Mouse (Mus musculus) layer of hippocampus, adult 2 months (tissue): ENCODE data around the gene Ankrd55. TPM values are rescaled to one million over a fixed set of nuclear protein-coding genes. Genes with fewer than 3 reads are reported as not detected.

Source experiments
- DNase-seq, 2 experiments: peaks; one replicate each; pipeline ENCODE4 v3.0.0; 2022; ENCODE audit warnings: low spot score in 2 of 2
- H3K27ac ChIP-seq: fragments of 200-600 bp; 2 replicates; pipeline ENCODE4 v1.8.1; 2022
- H3K4me3 ChIP-seq: fragments of 200-600 bp; 2 replicates; pipeline ENCODE4 v1.8.1; 2022; ENCODE audit warnings: mild to moderate bottlenecking
- CTCF ChIP-seq: fragments of 200-600 bp; conservative IDR thresholded peaks from 2 replicates; pipeline ENCODE4 v1.8.1; 2022; ENCODE audit warnings: antibody characterized with exemption, mild to moderate bottlenecking, moderate library complexity
- total RNA-seq, 2 experiments: library from RNA; stranded (reverse); gene quantifications; 2 replicates each; pipeline ENCODE4 v1.2.3; 2021

Gene Ankrd55
- total RNA-seq, 2 experiments from 2014 or later, result 2.5 to 3.4 TPM

- Histone ChIP-seq H3K4me3 (no peak overlapping the region), H3K27ac (no peak overlapping the region)
- DNase-seq, result no peak
- TF ChIP-seq CTCF, result no peak
Observed at GRCm38 (mm10) chr13:112354109-112354867, 66.0 kb downstream of the Ankrd55 start.

DNA sequence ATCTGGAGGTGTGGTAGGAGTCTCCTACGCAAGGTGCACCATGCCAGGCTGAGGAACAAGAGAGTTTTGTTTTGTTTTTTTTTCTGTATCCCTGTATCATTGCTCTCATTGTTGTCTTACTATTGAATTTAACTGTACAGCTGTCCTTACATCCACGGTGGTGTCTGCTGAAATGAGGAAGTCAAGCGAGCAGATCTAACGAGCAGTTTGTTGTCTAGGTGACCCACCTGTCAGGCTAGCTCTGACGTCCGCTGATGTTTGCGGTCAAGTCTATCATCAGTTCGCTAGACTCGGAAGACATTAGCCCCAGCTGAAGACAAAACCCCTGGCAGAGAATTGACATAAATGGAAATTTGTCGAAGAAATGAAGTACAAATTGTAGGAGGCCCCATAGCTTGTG is 66.7 kb downstream of the Ankrd55 start:
- no peak overlapping the region for H3K27ac ChIP-seq
- H3K4me3 ChIP-seq, result no peak overlapping the region
- no peak for TF ChIP-seq CTCF
- no peak for DNase-seq

DNA sequence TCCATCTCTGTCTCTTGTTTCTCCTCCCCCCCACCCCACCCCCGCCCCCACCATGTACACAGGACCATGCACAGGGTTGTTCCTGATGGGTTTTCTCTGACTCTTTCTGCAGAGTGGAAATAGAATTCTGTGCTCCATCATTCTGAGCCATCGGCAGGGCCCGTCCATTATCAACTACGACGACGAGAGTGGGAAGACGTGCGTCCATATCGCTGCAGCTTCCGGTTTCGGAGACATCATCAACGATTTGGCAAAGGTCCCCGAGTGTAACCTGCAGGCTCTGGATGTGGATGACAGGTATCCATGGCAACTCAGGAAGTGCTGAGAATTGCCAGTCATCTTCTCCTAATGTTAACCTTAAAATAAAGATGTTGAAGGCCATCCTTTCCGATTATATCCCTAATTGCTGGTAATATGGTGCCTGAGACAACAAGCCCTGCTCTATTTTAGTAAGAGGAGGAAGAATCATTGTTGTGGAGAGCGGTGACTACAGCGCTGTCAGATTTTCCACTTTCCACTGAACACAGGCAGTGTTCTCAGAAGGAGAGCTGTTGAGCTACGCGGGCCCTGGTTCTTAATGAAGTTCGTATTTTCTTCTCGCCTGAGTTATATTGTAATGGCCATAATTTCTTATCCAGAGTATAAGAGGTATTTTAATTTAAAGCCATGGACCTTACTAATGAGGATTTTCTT is 67.7 kb downstream of the Ankrd55 start:
- no peak for TF ChIP-seq CTCF
- Histone ChIP-seq H3K27ac (no peak overlapping the region), H3K4me3 (no peak overlapping the region)
- no peak for DNase-seq

DNA sequence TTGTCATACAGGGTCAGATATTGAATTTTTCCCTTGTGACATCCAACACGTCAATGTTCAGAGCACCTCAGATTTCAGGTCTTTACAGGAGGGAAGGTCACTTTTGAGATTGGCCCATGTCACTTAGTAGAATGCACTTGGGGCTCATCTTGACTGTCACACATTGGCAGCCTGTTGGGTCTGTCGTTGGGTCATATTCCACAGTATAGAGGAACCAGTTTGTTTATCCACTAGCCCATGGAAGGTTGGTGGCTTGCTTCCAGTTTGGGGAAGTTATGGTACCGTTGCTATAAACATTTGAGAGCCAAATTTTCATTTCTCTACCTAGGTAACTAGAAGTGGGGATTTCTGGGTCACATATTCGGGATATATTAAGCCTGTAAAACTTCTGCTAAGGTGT is 73.3 kb downstream of the Ankrd55 start:
- no peak for TF ChIP-seq CTCF
- no peak overlapping the region for H3K27ac ChIP-seq
- no peak overlapping the region for H3K4me3 ChIP-seq
- DNase-seq, result no peak

GRCm38 (mm10) chr13:112363218-112363617 is 75.0 kb downstream of the Ankrd55 start:
- DNase-seq, result no peak
- Histone ChIP-seq H3K27ac (no peak overlapping the region), H3K4me3 (no peak overlapping the region)
- TF ChIP-seq CTCF, result no peak

DNA sequence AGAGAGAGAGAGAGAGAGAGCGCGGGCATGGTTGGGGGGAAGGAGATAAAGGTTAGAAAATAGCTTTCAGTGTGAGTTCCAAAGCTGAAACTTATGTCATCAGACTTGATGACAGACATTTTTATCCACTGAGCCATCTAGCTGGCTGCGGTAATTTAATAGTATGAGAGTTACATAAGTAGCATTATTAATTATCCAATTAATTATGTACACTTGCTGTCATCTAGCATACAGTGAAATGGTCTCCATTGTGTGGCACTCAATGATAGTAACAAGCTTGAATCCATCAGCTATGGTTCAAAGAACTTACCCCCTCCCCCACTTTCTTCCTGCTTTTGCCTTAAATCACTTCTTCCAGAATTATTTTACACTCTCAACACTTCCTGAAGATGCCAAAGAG is 75.5 kb downstream of the Ankrd55 start:
- no peak for DNase-seq
- Histone ChIP-seq H3K4me3 (no peak overlapping the region), H3K27ac (no peak overlapping the region)
- no peak for TF ChIP-seq CTCF

DNA sequence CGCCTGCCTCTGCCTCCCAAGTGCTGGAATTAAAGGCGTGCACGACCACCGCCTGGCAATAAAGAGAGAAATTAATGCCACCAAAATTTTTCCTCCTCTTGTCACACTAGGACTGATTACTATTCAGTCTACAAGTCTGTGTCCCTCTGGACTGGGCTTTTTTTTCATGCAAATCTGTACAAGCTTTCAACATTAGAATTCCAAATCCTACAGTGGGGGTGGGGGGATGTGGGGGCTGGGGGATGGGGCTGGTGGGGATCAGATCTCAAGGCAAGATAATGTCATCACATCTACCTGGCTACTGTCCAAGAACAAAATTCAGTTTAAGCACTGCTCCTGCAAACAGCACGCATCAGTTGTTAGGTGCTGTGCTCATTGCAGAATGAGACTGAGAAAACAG is 76.4 kb downstream of the Ankrd55 start:
- Histone ChIP-seq H3K4me3 (no peak overlapping the region), H3K27ac (no peak overlapping the region)
- DNase-seq, result no peak
- no peak for TF ChIP-seq CTCF

GRCm38 (mm10) chr13:112365303-112365702 is 77.1 kb downstream of the Ankrd55 start:
- no peak for DNase-seq
- Histone ChIP-seq H3K4me3 (no peak overlapping the region), H3K27ac (no peak overlapping the region)
- no peak for TF ChIP-seq CTCF

- DNase-seq, result no peak
- no peak for TF ChIP-seq CTCF
- Histone ChIP-seq H3K4me3 (no peak overlapping the region), H3K27ac (no peak overlapping the region)
Observed at GRCm38 (mm10) chr13:112365762-112366161, 77.5 kb downstream of the Ankrd55 start.

DNA sequence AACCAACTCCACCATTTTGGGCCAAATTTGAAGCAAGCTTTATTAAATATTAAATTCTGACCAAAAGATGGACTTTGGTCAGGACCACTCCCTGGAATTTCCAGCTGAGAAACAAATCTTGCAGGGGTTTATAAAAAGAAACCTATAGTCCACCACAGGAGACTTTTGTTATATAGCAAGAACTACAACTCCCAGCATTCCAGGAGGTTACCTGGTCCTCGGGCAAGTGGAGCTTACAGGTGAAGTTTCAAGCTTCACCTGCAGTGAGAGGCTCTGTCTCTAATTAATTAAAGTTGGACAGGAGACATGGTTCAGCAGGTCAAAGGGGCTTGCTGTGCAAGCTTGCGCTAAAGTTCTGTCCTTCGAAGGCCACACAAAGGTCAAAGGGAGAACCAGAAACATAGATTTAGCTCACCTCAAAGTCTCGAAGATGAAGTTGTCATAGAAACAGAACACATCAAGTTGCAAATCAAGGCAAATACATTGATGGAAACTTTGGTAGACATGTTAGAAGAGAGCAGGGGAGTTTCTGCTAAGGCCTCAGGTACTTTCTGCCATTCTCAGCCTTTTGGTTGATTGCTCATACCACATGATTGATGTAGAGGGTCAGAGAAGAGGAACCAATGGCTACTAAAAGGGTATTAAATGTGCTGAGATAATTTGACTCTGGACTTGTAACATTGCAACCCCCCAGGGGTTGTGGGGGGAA is 78.2 kb downstream of the Ankrd55 start:
- TF ChIP-seq CTCF, result no peak
- DNase-seq, result no peak
- Histone ChIP-seq H3K4me3 (no peak overlapping the region), H3K27ac (no peak overlapping the region)

DNA sequence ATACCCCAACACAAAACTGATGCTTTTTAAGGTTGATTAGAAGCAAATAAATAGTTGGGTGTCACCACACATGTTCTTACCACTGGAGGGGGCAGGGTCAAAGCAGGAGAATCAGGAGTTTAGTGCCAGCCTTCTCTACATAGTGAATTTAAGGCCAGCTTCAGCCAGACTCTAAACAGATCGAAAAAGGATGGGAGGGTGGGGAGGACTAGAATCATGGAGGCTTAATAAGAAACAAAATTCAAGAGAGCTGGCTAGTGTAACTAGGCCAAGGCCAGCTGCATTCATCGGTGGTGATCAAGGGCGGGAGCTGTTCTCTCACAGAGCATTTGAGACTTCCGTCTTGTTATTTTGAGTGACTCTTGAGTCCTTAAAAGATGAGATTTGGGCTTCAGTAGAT is 83.5 kb downstream of the Ankrd55 start:
- no peak for DNase-seq
- no peak for TF ChIP-seq CTCF
- Histone ChIP-seq H3K4me3 (no peak overlapping the region), H3K27ac (no peak overlapping the region)

GRCm38 (mm10) chr13:112375766-112376165 is 87.5 kb downstream of the Ankrd55 start:
- DNase-seq, result no peak
- TF ChIP-seq CTCF, result no peak
- H3K4me3 ChIP-seq, result no peak overlapping the region
- H3K27ac ChIP-seq, result no peak overlapping the region

DNA sequence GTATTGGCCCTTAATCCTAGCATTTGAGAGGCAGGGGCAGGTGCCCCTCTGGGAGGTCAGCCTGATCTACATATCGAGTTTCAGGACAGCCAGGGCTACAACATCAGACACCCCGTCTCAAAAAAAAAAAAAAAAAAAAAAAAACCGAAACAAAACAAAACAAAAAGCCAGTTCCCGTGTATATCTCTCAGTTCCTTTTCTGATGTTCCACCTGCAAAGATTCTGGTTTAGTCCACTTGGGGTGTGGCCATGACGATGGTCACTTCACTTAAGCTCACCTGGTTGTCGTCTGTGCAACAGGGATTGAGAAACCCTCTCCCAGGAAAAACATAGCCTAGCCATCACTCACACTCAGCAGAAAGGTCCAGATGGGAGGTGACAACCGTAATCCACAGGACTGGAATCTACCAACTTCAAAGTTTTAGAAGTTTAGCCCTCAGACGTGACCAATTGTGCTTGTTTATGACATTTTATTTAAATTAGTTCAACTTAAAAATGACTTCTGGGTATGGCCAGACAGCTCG is 90.6 kb downstream of the Ankrd55 start:
- Histone ChIP-seq H3K27ac (no peak overlapping the region), H3K4me3 (no peak overlapping the region)
- no peak for DNase-seq
- TF ChIP-seq CTCF, result no peak
